Mouse (Mus musculus): ENCODE data around the gene Cyth2.
A peak's percentile ranks its signal among the peaks of the same experiment; 100 is the strongest.

Cyth2 gene

DNA sequence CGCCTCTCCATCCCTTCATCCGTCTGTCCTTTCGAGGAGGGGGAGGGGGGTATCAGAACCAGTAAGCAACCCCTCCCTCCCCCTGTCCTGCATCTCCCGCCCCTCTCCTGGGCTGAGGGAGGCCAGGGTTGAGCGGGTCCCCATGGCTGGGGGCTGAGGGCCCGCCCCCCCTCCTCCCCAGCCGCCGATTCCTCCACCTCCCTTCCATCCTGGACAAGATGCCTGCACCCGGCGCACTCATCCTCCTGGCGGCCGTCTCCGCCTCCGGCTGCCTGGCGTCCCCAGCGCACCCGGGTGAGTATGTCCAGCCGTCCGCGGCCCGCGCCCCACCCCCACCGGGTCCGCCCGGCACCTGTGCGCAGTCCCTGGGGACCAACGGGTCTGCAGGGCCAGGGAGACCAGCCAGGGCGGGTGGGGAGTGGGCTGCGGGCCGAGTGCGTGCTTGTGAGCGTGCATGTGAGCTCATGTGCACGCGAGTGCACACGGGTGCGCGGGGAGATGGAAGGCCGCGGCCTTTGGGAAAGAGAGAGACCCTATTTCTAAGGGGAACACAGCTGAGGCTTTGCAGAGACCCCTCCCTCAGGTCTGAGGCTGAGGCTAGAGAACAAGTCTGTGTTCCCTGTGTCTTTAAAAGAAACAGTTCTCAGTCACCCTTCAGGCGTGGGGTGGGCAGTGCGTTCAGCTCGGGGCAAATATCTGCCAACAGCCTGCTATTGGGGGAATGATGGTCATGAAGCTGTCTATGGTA lies 28.8 kb downstream of the Cyth2 start:
- no peak for DNase-seq (ENCODE audit: low spot score in 2 of 2)

DNA sequence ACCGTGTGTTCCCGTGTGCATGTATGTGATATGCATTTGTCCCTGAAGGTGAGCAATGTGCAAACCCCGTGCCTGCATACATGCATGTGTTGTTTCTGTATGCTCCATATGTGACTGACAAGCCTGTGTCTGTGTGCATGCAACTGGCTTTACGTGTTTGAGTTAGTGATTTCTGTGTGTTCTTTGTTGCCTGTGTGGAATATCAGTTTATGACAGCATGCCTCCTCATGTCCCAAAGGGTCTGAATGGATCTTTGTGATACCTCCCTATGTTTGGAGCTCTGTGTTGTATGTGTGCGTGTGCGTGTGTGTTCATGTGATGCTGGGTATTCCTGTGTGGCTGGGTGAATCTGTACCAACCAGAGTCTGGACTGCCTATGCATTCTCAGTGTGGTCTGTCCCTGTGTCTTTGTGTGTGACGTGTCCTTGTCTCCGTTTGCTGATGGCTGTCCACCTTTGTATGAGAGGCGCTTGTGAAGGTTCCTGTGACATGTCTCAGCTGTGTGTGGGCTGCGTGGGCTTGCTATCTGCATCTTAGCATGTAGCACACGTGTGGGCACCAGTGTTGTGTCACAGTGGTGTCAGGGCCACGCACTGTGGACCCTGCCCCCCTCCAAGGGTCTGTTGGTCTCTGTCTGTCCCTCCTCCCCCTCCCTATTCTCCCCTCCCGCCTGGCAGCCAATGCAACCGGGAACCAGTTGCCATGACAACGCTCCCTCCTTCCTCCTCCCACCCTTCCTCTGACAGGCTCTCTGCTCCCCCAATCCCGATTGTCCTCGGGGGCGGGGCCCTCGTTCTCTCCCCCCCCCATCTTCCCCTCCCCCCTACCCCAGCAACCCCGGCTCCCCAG lies 29.6 kb downstream of the Cyth2 start, which contains the start of gene Sult2b1:
Sult2b1 (minus strand) TSS at position 146 of the 849 bp plus-strand sequence.
- DNase-seq (ENCODE audit: low spot score in 2 of 2) = peak; percentile 71 to 78

DNA sequence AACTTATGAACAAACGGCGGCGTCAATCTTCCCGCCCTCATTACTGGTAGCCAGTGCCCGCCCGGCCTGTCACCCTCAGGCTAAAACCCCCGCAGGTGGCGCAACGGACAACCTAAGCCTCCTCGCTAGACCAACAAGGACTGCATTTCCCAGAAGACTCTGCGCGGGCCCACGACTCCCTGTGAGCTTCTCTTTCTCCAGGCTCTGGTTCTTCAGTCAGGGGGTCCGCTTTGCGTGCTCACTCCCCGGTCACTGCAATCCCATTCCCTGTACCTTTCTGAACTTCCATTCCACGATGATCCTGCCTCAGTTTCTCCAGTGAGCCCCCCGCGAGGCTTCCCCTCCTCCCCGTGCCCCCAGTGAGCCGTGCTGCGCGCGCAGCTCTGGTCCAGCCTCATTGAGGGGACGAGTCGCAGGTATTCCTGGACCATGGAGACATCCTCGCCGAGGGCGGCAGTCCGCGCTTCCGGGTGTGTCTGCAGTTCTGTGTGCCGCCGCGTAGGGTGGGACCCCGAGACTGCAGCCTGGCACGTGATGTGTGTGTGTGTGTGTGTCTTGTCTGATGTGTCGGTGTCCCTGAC lies 30.8 kb downstream of the Cyth2 start, which contains the start of gene Lmtk3:
Lmtk3 (plus strand) TSS at position 228 of the 581 bp plus-strand sequence.
- peak; percentile 65 for DNase-seq (ENCODE audit: low spot score in 2 of 2)

DNA sequence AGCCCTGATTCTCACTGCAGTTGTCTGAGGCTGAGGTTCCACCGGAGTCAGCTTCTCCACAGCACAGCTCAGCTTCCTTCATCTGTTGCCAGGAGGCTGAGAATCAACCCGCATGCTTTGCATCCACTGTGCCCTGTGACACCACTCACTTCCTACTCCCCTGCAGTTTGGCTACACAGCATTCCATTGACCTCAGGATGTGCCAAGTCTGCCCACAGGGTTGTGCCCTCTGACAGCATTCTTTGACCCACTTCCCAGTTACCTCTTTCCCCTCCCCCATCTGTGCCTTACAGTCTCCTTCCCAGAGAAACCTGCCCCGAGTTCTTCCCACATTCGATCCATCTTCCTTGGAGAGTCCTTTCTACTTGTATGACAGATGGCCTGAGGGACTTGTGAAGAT lies 32.1 kb downstream of the Cyth2 start:
- no peak for DNase-seq (ENCODE audit: low spot score in 2 of 2)

DNA sequence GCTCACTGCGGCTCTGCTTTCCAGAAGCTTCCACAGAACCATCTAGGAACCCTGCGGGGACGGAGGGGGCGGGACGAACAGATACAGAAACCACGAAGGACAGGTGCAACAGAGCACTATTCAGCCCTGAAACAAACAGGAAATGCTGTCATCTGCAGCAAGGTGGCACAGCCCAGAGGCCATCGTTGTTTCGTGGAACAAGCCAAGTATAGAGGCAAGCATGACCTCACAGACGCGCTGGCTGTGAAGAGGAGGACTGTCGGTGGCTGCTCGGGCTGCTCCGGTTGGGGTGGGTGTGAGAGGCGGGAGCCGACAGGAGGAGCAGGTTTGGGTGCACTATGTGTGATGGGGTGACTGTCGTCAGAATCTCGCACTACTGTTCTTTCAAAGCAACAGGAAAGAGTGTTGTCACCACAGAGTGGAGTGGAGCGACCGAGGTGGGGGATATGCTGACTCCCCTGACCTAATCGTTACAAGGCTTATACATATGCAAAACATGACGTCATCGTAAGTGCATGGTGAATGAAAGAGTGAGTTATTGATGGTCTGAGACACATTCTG lies 35.2 kb downstream of the Cyth2 start:
- no peak for DNase-seq (ENCODE audit: low spot score in 2 of 2)

DNA sequence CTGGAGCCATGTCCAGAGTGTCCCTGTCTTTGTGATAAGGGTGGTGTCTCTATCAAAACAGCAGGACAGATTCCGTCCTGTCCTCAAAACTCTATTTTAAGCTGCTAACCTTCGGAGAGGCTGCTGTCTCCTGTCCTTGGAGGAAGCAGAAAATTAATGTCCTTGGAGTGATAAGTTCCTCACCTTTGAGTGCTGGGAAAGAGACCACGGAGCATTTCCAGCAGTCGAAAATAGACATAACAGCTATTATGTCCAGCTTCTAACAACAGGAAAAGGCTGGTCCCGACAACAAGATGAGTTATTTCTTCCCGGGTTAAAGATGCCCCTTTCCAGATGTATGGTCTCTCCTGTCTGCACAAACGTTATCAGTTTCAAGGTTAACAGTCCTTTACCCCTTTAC lies 39.1 kb downstream of the Cyth2 start:
- DNase-seq (ENCODE audit: low spot score in 2 of 2) = no peak

DNA sequence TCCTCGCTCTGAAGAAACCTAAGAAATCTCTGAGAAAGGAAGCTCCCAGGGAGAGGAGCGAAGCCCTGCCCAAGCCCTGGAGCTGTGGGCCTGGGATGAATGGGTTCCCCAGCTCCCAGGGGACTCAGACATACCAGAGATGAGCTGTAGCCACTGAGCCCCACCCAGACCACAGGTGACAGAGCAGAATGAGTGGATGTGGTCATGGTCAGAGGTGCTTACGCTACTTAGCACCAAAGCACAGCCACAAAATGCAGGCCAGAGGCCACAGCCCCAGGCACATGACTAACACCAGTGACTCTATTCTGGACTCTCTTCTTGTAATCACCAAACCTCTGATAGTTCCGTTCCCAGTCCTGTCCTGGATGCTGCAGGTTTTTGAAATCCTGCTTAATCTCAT lies 43.3 kb downstream of the Cyth2 start:
- no peak for DNase-seq (ENCODE audit: low spot score in 2 of 2)

DNA sequence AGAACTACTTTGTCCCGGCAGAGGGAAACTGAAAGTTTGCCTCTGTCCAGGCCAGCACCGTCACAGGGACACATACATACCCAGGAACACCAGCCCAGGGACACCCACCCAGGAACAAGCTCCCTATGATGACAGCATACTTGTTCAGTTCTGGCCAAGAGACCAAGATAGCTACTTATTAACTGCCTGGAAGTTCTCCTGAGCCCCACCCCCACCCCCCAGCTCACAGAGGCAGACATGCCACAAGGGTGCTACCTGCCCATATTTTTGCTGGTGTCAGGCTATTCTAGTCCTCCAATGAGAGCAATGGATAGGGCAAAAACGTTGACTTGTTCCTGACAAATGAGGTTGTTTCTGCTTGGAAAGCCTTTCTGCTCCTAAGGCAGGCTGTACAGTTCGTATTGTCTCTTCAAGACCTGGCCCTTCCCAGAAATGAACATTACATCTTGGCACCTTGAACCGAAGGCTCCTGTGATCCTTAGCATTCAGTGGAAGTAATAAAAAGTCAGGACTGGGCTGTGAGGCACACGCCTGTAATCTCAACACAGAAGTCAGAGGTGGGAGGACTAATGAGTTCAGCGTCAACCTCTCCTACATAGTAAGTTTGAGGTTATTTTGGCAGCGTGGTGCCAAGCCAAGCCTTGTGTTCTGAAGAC lies 43.8 kb downstream of the Cyth2 start:
- no peak for DNase-seq (ENCODE audit: low spot score in 2 of 2)

DNA sequence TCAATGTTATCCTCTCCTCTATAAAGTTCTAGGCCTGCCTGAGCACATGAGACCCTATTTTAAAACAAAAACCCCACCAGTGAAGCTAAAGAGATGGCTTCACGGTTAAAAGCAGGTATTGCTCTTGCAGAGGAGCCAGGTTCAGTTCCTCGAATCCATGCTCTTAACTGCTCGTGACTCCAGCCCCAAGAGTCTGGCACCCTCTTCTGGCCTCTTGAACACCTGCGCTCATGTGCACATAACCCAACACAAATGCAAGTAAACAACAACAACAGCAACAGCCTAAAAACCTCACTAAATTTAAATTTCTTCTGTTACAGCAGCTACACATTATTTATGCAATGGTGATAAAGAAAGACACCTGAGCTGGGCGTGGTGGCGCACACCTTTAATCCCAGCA lies 46.9 kb downstream of the Cyth2 start:
- DNase-seq (ENCODE audit: low spot score in 2 of 2) = no peak

DNA sequence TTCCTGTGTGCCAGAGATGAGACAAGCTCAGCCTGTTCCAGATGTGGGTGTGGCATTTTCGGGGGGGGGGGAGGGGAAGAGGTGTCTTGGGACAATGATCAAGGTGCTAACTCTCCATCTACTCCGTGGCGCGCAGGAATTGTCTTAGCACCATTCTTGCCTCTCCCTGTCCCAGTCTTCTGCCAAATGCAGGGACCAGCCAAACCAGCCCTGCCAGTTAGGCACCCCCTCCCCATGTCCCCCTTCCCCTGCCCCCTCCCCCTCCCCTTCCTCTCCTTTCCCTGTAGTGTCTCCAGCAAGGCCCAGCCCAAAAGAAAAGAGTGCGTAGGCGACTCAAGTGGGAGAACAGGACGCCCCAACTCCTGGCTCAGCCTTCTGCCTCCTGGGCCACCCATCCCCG lies 47.6 kb downstream of the Cyth2 start:
- DNase-seq (ENCODE audit: low spot score in 2 of 2) = no peak

DNA sequence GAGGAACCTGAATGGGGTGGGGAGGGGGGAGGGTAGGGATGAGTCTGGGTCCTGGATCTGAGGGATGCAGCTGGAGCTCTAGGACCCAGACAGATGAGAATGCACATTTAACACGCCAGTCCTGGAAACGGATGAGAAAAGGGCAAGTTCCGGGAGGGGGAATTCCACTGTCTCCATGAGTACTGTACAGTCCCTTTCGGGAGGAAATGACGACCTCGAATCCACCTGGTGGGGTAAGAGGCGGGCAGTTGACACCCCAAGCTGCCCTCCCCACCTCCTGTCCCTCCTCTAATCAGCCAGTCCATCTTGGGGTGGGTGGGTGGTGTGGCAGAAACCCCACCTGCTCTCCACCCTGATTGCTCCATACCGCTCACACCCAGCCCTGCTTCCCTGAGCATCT lies 48.4 kb downstream of the Cyth2 start:
- no peak for DNase-seq (ENCODE audit: low spot score in 2 of 2)

DNA sequence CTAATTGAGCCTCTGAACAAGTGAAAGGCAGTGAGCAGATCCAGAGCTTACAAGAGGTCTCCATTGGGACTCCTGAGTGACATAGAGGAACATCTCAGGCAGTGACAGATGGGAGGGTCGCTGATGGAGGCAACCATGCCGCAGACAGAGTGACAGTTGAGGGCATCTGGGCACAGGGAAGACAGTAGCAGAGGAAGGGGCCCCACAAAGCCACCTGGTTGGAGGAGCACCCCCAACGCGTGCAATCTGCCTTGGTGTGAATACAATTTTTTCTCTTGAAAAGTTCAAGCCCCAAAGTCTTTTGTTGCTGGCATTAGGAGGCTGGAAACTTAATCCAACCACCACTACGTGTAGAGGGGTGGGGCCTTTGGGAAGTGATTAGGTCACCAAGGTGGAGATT lies 54.2 kb downstream of the Cyth2 start:
- DNase-seq (ENCODE audit: low spot score in 2 of 2) = no peak

DNA sequence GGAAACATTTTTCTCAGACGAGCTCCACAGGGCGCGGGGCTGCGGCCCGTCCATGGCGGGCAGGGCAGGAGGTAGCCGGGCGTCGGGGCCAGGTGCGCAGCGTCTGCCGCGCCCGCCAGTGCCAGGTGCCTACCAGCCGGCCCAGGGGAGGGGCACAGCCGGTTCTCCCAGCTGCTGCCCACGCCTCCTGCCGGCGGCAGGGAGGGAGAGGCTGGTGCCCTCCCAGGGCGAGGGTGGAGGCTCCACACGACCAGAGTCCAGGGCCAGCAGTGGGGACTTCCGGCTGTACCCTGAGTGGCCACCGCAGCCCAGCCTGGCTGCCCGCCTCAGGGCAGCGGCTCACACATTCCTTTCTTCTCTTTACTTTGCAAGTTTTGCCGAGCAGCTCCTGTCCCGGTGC lies 55.0 kb downstream of the Cyth2 start:
- no peak for DNase-seq (ENCODE audit: low spot score in 2 of 2)
